Mouse (Mus musculus) adrenal gland, postnatal 25 days (tissue): ENCODE results near the gene Gm3095. TPM values are rescaled to one million over a fixed set of nuclear protein-coding genes. Genes with fewer than 3 reads are reported as not detected.
"Not testable (repeated sequence)": the region's sequence is repeated elsewhere in the genome, so short reads cannot be mapped to it uniquely, and the experiment has no call there.

ENCODE experiments used
- DNase-seq: peaks from one replicate; pipeline ENCODE4 v3.0.0; 2021; ENCODE audit warnings: mixed read lengths
- long read RNA-seq: library from polyadenylated mRNA; stranded (forward); transcript quantifications from one replicate; pipeline ENCODE4 v2.0.0, GENCODE M21; 2021
- total RNA-seq: library from RNA; stranded (reverse); gene quantifications from 2 replicates; pipeline ENCODE4 v1.2.3, GENCODE M21; 2021

The Gm3095 gene
- total RNA-seq, result not detected in 2 replicates
- long read RNA-seq, result 0 reads

GRCm38 (mm10) chr14:3963247-3963646, at the start of gene Gm3095:
TSS of gene Gm3095 (plus strand) at chr14:3963547.
- DNase-seq, result not testable (repeated sequence)

GRCm38 (mm10) chr14:3931456-3931855, 31.9 kb upstream of the Gm3095 start, which contains the start of gene Gm3029:
TSS of gene Gm3029 (plus strand) at chr14:3931756.
- not testable (repeated sequence) for DNase-seq

DNA sequence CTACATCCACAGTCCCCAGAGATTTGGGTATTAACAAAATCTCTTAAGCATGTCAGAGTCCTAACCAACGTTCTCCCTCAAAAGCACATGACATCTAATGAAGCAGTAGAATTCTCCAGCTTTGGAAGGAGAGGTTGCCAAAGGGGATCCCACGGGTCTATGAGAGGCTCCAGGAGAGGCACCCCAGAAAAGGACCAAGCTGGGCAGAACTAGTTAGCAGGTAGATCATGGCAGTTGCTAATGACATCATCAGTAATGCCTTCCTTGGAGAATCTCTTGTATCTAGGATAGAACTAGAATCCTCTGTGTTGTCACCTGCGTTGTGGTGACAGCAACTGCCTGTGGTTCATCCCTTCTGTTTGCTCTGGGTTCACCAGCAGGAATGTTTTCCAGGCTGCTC, 34.7 kb downstream of the Gm3095 start, which contains the start of gene Gm3099:
Gene Gm3099 (plus strand): TSS at position 301 of the 400 bp plus-strand sequence.
- not testable (repeated sequence) for DNase-seq

Other genes starting within 250 kb of the Gm3095 start
- gene Gm3002, start 153.5 kb upstream of the Gm3095 start, total RNA-seq, result not detected in 2 replicates
- gene Gm3033, start 117.3 kb upstream of the Gm3095 start, total RNA-seq, result not detected in 2 replicates
- gene Gm2916, start 79.4 kb upstream of the Gm3095 start, total RNA-seq, result not detected in 2 replicates
- gene Gm3029, start 31.8 kb upstream of the Gm3095 start, total RNA-seq, result not detected in 2 replicates
- not detected in 2 replicates for gene Gm3099, start 34.8 kb downstream of the Gm3095 start, total RNA-seq
- not detected in 2 replicates for gene Gm5796, start 60.4 kb downstream of the Gm3095 start, total RNA-seq
- 0.24 TPM in 1 of 2 replicates, not detected in the other for gene Gm3115, start 120.6 kb downstream of the Gm3095 start, total RNA-seq
- gene Gm8108, start 147.0 kb downstream of the Gm3095 start, total RNA-seq, result 0.81 and 0.91 TPM in 2 replicates
- gene Gm3127, start 201.5 kb downstream of the Gm3095 start, total RNA-seq, result not detected in 2 replicates
- 0.18 TPM in 1 of 2 replicates, not detected in the other for gene Gm2974, start 219.0 kb downstream of the Gm3095 start, total RNA-seq